Mouse (Mus musculus): Measurements from ENCODE around the gene Ptgr1.

GRCm38 (mm10) chr4:58992195-58992594 lies 5.3 kb upstream of the Ptgr1 start:
- TF ChIP-seq CTCF (IDR thresholded peaks at IDR 0.05; ENCODE audit: control insufficient read depth, insufficient read depth, insufficient replicate concordance, low read depth, low read length) (no peak), POLR2A (IDR thresholded peaks at IDR 0.05; ENCODE audit: control insufficient read depth, low read depth, low read length) (no peak)
